Mouse (Mus musculus): ENCODE data around the gene Dhrs4.

Gene Dhrs4

GRCm38 (mm10) chr14:55478651-55479599 lies at the start of gene Dhrs4:
Gene Dhrs4 (plus strand): TSS chr14:55478758.
- DNase-seq, result peak; percentile 84 to 94

- DNase-seq, result no peak
These were observed 48.3 kb upstream of the Dhrs4 start for GRCm38 (mm10) chr14:55430255-55430654.

- DNase-seq, result no peak
These were observed 45.5 kb upstream of the Dhrs4 start for GRCm38 (mm10) chr14:55433052-55433451.

- no peak for DNase-seq
These were observed 43.7 kb upstream of the Dhrs4 start for GRCm38 (mm10) chr14:55434825-55435224.

- no peak for DNase-seq
These were observed 41.4 kb upstream of the Dhrs4 start for GRCm38 (mm10) chr14:55437118-55437517.

- DNase-seq, result peak; percentile 68 to 72
These were observed 40.3 kb upstream of the Dhrs4 start for GRCm38 (mm10) chr14:55438193-55438784.

GRCm38 (mm10) chr14:55457693-55458092 lies 20.9 kb upstream of the Dhrs4 start:
- no peak for DNase-seq

- DNase-seq, result peak; percentile 81 to 87
These were observed 20.3 kb upstream of the Dhrs4 start for GRCm38 (mm10) chr14:55458273-55458672.

- no peak for DNase-seq
These were observed 19.8 kb upstream of the Dhrs4 start for GRCm38 (mm10) chr14:55458761-55459160.

- peak; percentile 44 to 75 for DNase-seq
These were observed 18.8 kb upstream of the Dhrs4 start for GRCm38 (mm10) chr14:55459796-55460195.

GRCm38 (mm10) chr14:55460297-55460696 lies 18.3 kb upstream of the Dhrs4 start:
- DNase-seq, result peak; percentile 55 to 84

- DNase-seq, result peak; percentile 28 to 55
These were observed 16.8 kb upstream of the Dhrs4 start for GRCm38 (mm10) chr14:55461757-55462156.

- DNase-seq, result no peak
These were observed 12.1 kb upstream of the Dhrs4 start for GRCm38 (mm10) chr14:55466481-55466880.

GRCm38 (mm10) chr14:55467108-55467507 lies 11.4 kb upstream of the Dhrs4 start:
- no peak for DNase-seq

GRCm38 (mm10) chr14:55468301-55468741 lies 10.2 kb upstream of the Dhrs4 start:
- DNase-seq, result peak; percentile 51 to 54

- DNase-seq, result peak; percentile 66 to 89
These were observed 9.5 kb upstream of the Dhrs4 start for GRCm38 (mm10) chr14:55469041-55469440.

- DNase-seq, result peak in 1 of 2 experiments; percentile 25
These were observed 8.7 kb upstream of the Dhrs4 start for GRCm38 (mm10) chr14:55469821-55470220.

- DNase-seq, result peak in 1 of 2 experiments; percentile 52
These were observed 7.8 kb upstream of the Dhrs4 start for GRCm38 (mm10) chr14:55470806-55471205.

GRCm38 (mm10) chr14:55475654-55476053 lies 2.9 kb upstream of the Dhrs4 start:
- DNase-seq, result peak in 1 of 2 experiments; percentile 1

GRCm38 (mm10) chr14:55477421-55477820 lies 1.1 kb upstream of the Dhrs4 start:
- DNase-seq, result peak in 1 of 2 experiments; percentile 15

- DNase-seq, result peak in 1 of 2 experiments; percentile 14
These were observed 729 bp upstream of the Dhrs4 start for GRCm38 (mm10) chr14:55477829-55478228.

GRCm38 (mm10) chr14:55479629-55480028 lies 1.1 kb downstream of the Dhrs4 start:
- DNase-seq, result no peak

- no peak for DNase-seq
These were observed 6.0 kb downstream of the Dhrs4 start for GRCm38 (mm10) chr14:55484430-55485085.

All from kidney, postnatal 25 days (tissue).